Mouse (Mus musculus): ENCODE measurements around the gene Uhrf1bp1l. TPM values are rescaled to one million over a fixed set of nuclear protein-coding genes. Genes with fewer than 3 reads are reported as not detected.

The Uhrf1bp1l gene
- polyA plus RNA-seq, 1 experiment from 2014 or later, result 24.6 TPM

DNA sequence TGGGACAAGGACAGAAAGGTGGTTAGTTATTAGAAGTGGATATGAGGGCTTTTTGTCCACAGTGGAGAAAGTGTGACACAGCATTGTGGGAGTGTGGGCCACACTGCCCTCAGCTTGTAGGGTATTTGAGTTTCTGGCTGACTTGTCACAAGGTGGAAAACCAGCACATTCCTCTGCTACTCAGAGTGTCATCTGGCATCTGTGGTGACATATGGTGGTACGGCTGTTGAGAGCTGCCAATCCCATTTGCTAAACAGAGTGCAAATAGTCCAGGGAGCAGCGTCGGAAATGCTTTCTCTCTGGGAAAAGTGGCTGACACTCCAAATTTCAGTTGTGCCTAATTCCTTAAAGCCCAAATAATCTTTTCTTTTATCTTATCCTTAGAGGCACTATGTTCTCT lies 82.1 kb downstream of the Uhrf1bp1l start:
- Histone ChIP-seq H3K4me3 (ENCODE audit: low read depth, low read length) (no peak overlapping the region), H3K36me3 (replicated peaks; ENCODE audit: control insufficient read depth, insufficient read depth, low read depth, low read length) (no peaks in the 10 kb centered on the region), H3K27ac (replicated peaks; ENCODE audit: low read depth, low read length) (no peak overlapping the region), H3K9me3 (replicated peaks; ENCODE audit: control insufficient read depth, low read length) (no peaks in the 10 kb centered on the region), H3K27me3 (ENCODE audit: control insufficient read depth, insufficient read depth, low read length) (no peaks in the 10 kb centered on the region), H3K4me2 (ENCODE audit: low read depth, low read length) (no peak overlapping the region), H3K4me1 (ENCODE audit: control insufficient read depth, insufficient read depth, low read length) (no peaks in the 10 kb centered on the region), H3K9ac (replicated peaks; ENCODE audit: low read length) (no peak overlapping the region)
- 66% methylated on average over 3 of the region's 3 CpGs for WGBS
- no peak for DNase-seq (ENCODE audit: low spot score)
- no peak for ATAC-seq (replicated peaks; ENCODE audit: insufficient number of reproducible peaks, low FRiP score, low TSS enrichment, low read depth)

DNA sequence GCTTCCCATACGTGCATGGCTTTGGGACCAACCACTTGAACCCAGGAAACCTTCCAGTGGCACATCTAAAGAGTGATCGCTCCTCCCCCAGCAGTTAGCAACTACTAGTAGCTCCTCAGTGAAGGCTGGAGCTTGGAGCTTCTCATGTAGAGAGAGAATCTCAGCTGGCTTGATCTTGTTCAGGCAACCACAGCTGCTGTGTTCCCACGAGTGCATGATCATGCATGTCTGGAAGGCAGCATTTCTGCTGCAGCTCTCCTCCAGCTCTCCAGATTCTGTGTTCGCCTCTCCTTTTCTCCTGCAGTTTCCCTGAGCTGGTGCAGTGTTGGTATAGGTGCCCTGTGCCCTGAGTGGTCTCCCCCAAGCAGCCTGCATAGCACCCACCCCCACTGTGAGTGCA lies 87.5 kb downstream of the Uhrf1bp1l start:
- WGBS, result 69% methylated on average over 4 of the region's 4 CpGs
- Histone ChIP-seq H3K4me1 (ENCODE audit: control insufficient read depth, insufficient read depth, low read length) (no peaks in the 10 kb centered on the region), H3K9ac (replicated peaks; ENCODE audit: low read length) (no peak overlapping the region), H3K27ac (replicated peaks; ENCODE audit: low read depth, low read length) (no peak overlapping the region), H3K4me2 (ENCODE audit: low read depth, low read length) (no peak overlapping the region), H3K4me3 (ENCODE audit: low read depth, low read length) (no peak overlapping the region), H3K9me3 (replicated peaks; ENCODE audit: control insufficient read depth, low read length) (no peaks in the 10 kb centered on the region), H3K27me3 (ENCODE audit: control insufficient read depth, insufficient read depth, low read length) (no peaks in the 10 kb centered on the region), H3K36me3 (replicated peaks; ENCODE audit: control insufficient read depth, insufficient read depth, low read depth, low read length) (no peaks in the 10 kb centered on the region)
- ATAC-seq (replicated peaks; ENCODE audit: insufficient number of reproducible peaks, low FRiP score, low TSS enrichment, low read depth) (no peak), DNase-seq (ENCODE audit: low spot score) (no peak)

DNA sequence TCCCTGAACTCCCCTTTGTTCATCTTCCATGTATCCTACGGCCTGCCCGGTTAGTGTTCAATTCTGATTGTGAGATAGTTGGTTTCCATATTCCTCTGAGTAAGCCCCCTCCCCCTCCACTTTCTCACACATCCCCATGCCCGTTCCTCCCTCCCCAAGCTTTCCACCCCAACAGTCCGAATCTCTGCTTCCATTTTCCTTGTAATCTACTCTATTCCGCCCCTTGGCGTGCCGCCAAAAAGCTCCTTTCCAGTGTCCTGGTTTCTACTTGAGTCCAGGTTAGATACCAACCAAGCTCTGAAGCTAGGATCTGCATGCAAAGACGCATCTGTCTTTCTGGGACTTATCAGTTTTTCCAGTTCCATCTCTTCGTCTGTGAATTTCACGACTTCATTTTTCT lies 88.4 kb downstream of the Uhrf1bp1l start:
- H3K4me2 ChIP-seq (ENCODE audit: low read depth, low read length), result no peak overlapping the region
- no peaks in the 10 kb centered on the region for H3K27me3 ChIP-seq (ENCODE audit: control insufficient read depth, insufficient read depth, low read length)
- no peak overlapping the region for H3K9ac ChIP-seq (replicated peaks; ENCODE audit: low read length)
- H3K4me1 ChIP-seq (ENCODE audit: control insufficient read depth, insufficient read depth, low read length), result no peaks in the 10 kb centered on the region
- DNase-seq (ENCODE audit: low spot score), result no peak
- H3K27ac ChIP-seq (replicated peaks; ENCODE audit: low read depth, low read length), result no peak overlapping the region
- WGBS, result 88% methylated on average over 10 of the region's 10 CpGs
- no peaks in the 10 kb centered on the region for H3K9me3 ChIP-seq (replicated peaks; ENCODE audit: control insufficient read depth, low read length)
- no peak overlapping the region for H3K4me3 ChIP-seq (ENCODE audit: low read depth, low read length)
- no peaks in the 10 kb centered on the region for H3K36me3 ChIP-seq (replicated peaks; ENCODE audit: control insufficient read depth, insufficient read depth, low read depth, low read length)
- no peak for ATAC-seq (replicated peaks; ENCODE audit: insufficient number of reproducible peaks, low FRiP score, low TSS enrichment, low read depth)

GRCm38 (mm10) chr10:89837476-89837875 lies 92.7 kb downstream of the Uhrf1bp1l start:
- Histone ChIP-seq H3K27me3 (ENCODE audit: control insufficient read depth, insufficient read depth, low read length) (no peaks in the 10 kb centered on the region), H3K4me2 (ENCODE audit: low read depth, low read length) (no peak overlapping the region), H3K9me3 (replicated peaks; ENCODE audit: control insufficient read depth, low read length) (no peaks in the 10 kb centered on the region), H3K4me1 (ENCODE audit: control insufficient read depth, insufficient read depth, low read length) (no peaks in the 10 kb centered on the region), H3K9ac (replicated peaks; ENCODE audit: low read length) (no peak overlapping the region), H3K36me3 (replicated peaks; ENCODE audit: control insufficient read depth, insufficient read depth, low read depth, low read length) (no peaks in the 10 kb centered on the region), H3K4me3 (ENCODE audit: low read depth, low read length) (no peak overlapping the region), H3K27ac (replicated peaks; ENCODE audit: low read depth, low read length) (no peak overlapping the region)
- WGBS, result 56% methylated on average over 3 of the region's 3 CpGs
- DNase-seq (ENCODE audit: low spot score) (no peak), ATAC-seq (replicated peaks; ENCODE audit: insufficient number of reproducible peaks, low FRiP score, low TSS enrichment, low read depth) (no peak)

- Histone ChIP-seq H3K27ac (replicated peaks; ENCODE audit: low read depth, low read length) (no peak overlapping the region), H3K9ac (replicated peaks; ENCODE audit: low read length) (no peak overlapping the region), H3K4me3 (ENCODE audit: low read depth, low read length) (no peak overlapping the region), H3K36me3 (replicated peaks; ENCODE audit: control insufficient read depth, insufficient read depth, low read depth, low read length) (no peaks in the 10 kb centered on the region), H3K4me1 (ENCODE audit: control insufficient read depth, insufficient read depth, low read length) (no peaks in the 10 kb centered on the region), H3K4me2 (ENCODE audit: low read depth, low read length) (no peak overlapping the region), H3K9me3 (replicated peaks; ENCODE audit: control insufficient read depth, low read length) (no peaks in the 10 kb centered on the region), H3K27me3 (ENCODE audit: control insufficient read depth, insufficient read depth, low read length) (no peaks in the 10 kb centered on the region)
- WGBS, result 81% methylated on average over 3 of the region's 3 CpGs
- DNase-seq (ENCODE audit: low spot score) (no peak), ATAC-seq (replicated peaks; ENCODE audit: insufficient number of reproducible peaks, low FRiP score, low TSS enrichment, low read depth) (no peak)
Measured at GRCm38 (mm10) chr10:89838834-89839233, 94.0 kb downstream of the Uhrf1bp1l start.

GRCm38 (mm10) chr10:89850951-89851350 lies 106.2 kb downstream of the Uhrf1bp1l start:
- no peaks in the 10 kb centered on the region for H3K27me3 ChIP-seq (ENCODE audit: control insufficient read depth, insufficient read depth, low read length)
- H3K9me3 ChIP-seq (replicated peaks; ENCODE audit: control insufficient read depth, low read length), result no peaks in the 10 kb centered on the region
- ATAC-seq (replicated peaks; ENCODE audit: insufficient number of reproducible peaks, low FRiP score, low TSS enrichment, low read depth) (no peak), DNase-seq (ENCODE audit: low spot score) (no peak)
- H3K9ac ChIP-seq (replicated peaks; ENCODE audit: low read length), result no peak overlapping the region
- WGBS, result 90% methylated on average over 6 of the region's 6 CpGs
- no peaks in the 10 kb centered on the region for H3K4me1 ChIP-seq (ENCODE audit: control insufficient read depth, insufficient read depth, low read length)
- no peaks in the 10 kb centered on the region for H3K36me3 ChIP-seq (replicated peaks; ENCODE audit: control insufficient read depth, insufficient read depth, low read depth, low read length)
- no peak overlapping the region for H3K4me2 ChIP-seq (ENCODE audit: low read depth, low read length)
- no peak overlapping the region for H3K4me3 ChIP-seq (ENCODE audit: low read depth, low read length)
- H3K27ac ChIP-seq (replicated peaks; ENCODE audit: low read depth, low read length), result no peak overlapping the region

DNA sequence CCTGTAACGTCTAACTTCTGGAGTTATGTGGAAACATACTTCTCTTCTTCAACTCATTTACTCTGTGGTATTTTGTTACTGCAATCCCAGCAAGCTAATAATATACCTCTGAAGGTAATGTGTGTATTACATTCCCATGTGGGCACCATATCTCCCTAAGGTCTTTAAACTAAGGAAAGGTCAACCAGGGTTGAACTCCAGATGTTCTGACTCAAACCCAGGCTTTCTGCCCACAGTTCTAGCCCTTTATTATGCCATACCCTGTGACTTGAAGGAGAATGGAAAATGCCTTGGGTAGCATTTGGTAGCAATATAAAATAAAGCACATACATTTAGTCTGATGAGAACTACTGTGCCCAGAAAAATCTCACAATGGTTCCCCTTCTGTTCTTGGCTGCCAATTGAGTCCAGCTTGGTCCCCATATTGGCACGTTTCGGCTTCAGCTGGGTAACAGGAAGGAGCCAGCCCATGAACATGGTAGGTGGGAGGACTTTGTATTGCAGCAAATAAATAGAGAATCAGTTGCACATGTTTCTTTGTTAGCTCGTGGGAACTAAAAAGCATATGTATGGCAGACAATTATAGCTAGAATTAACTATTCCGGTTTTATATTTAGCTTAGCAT lies 110.6 kb downstream of the Uhrf1bp1l start:
- H3K4me1 ChIP-seq (ENCODE audit: control insufficient read depth, insufficient read depth, low read length), result no peaks in the 10 kb centered on the region
- WGBS, result 61% methylated on average over 5 of the region's 5 CpGs
- no peaks in the 10 kb centered on the region for H3K27me3 ChIP-seq (ENCODE audit: control insufficient read depth, insufficient read depth, low read length)
- no peak overlapping the region for H3K4me3 ChIP-seq (ENCODE audit: low read depth, low read length)
- ATAC-seq (replicated peaks; ENCODE audit: insufficient number of reproducible peaks, low FRiP score, low TSS enrichment, low read depth), result no peak
- H3K9me3 ChIP-seq (replicated peaks; ENCODE audit: control insufficient read depth, low read length), result no peaks in the 10 kb centered on the region
- H3K36me3 ChIP-seq (replicated peaks; ENCODE audit: control insufficient read depth, insufficient read depth, low read depth, low read length), result no peaks in the 10 kb centered on the region
- no peak overlapping the region for H3K4me2 ChIP-seq (ENCODE audit: low read depth, low read length)
- no peak overlapping the region for H3K9ac ChIP-seq (replicated peaks; ENCODE audit: low read length)
- H3K27ac ChIP-seq (replicated peaks; ENCODE audit: low read depth, low read length), result no peak overlapping the region
- DNase-seq (ENCODE audit: low spot score), result no peak

GRCm38 (mm10) chr10:89856286-89856685 lies 111.5 kb downstream of the Uhrf1bp1l start:
- Histone ChIP-seq H3K9ac (replicated peaks; ENCODE audit: low read length) (no peak overlapping the region), H3K9me3 (replicated peaks; ENCODE audit: control insufficient read depth, low read length) (no peaks in the 10 kb centered on the region), H3K27me3 (ENCODE audit: control insufficient read depth, insufficient read depth, low read length) (no peaks in the 10 kb centered on the region), H3K27ac (replicated peaks; ENCODE audit: low read depth, low read length) (no peak overlapping the region), H3K4me3 (ENCODE audit: low read depth, low read length) (no peak overlapping the region), H3K36me3 (replicated peaks; ENCODE audit: control insufficient read depth, insufficient read depth, low read depth, low read length) (no peaks in the 10 kb centered on the region), H3K4me2 (ENCODE audit: low read depth, low read length) (no peak overlapping the region), H3K4me1 (ENCODE audit: control insufficient read depth, insufficient read depth, low read length) (no peaks in the 10 kb centered on the region)
- no peak for DNase-seq (ENCODE audit: low spot score)
- ATAC-seq (replicated peaks; ENCODE audit: insufficient number of reproducible peaks, low FRiP score, low TSS enrichment, low read depth), result no peak
- 90% methylated on average over 7 of the region's 7 CpGs for WGBS

Measured in embryonic facial prominence, embryonic 11.5 days (tissue).